Mouse (Mus musculus) heart, postnatal 0 days (tissue): Measurements from ENCODE around the gene Pafah1b2. TPM values are rescaled to one million over a fixed set of nuclear protein-coding genes. Genes with fewer than 3 reads are reported as not detected.

Experiments
- ATAC-seq: fragments of 200-750 bp; cut with Nextera tagmentation; 2 replicates; pipeline ENCODE4 v1.8.0; 2017; ENCODE audit warnings: low read depth, moderate number of reproducible peaks, moderate library complexity; ENCODE audit not compliant: insufficient read depth
- DNase-seq: peaks from one replicate; pipeline ENCODE4 v3.0.0-alpha.2; 2016; ENCODE audit warnings: low spot score
- H3K27ac ChIP-seq: fragments of 300-500 bp; sonication (generic); 2 replicates; pipeline ENCODE4 v1.5.1; 2014; ENCODE audit warnings: low read depth, mild to moderate bottlenecking
- H3K27me3 ChIP-seq: fragments of 300-500 bp; sonication (generic); 2 replicates; pipeline ENCODE4 v1.6.1; 2014; ENCODE audit warnings: low read length, mixed read lengths; ENCODE audit not compliant: control insufficient read depth, insufficient read depth
- H3K36me3 ChIP-seq: fragments of 300-500 bp; sonication (generic); replicated peaks from 2 replicates; pipeline ENCODE4 v1.6.1; 2014; ENCODE audit warnings: low read length, mixed read lengths; ENCODE audit not compliant: control insufficient read depth, insufficient read depth
- H3K4me1 ChIP-seq: fragments of 300-500 bp; sonication (generic); 2 replicates; pipeline ENCODE4 v1.6.1; 2014; ENCODE audit warnings: antibody characterized with exemption; ENCODE audit not compliant: control insufficient read depth, insufficient read depth
- H3K4me2 ChIP-seq: fragments of 300-500 bp; sonication (generic); 2 replicates; pipeline ENCODE4 v1.6.1; 2014; ENCODE audit warnings: low read depth, mild to moderate bottlenecking, low read length, moderate library complexity
- H3K4me3 ChIP-seq: fragments of 300-500 bp; sonication (generic); 2 replicates; pipeline ENCODE4 v1.5.1; 2014; ENCODE audit warnings: low read depth, low read length
- H3K9ac ChIP-seq: fragments of 300-500 bp; sonication (generic); replicated peaks from 2 replicates; pipeline ENCODE4 v1.6.1; 2014; ENCODE audit warnings: low read depth, low read length, mixed read lengths
- H3K9me3 ChIP-seq: fragments of 300-500 bp; sonication (generic); replicated peaks from 2 replicates; pipeline ENCODE4 v1.6.1; 2016; ENCODE audit warnings: low read length; ENCODE audit not compliant: control insufficient read depth
- CTCF ChIP-seq: IDR thresholded peaks from 2 replicates; pipeline ENCODE4 v1.5.1; 2016; ENCODE audit warnings: antibody characterized with exemption, control low read depth, low read depth
- EP300 ChIP-seq: IDR thresholded peaks from 2 replicates; pipeline ENCODE4 v1.6.1; 2016; ENCODE audit warnings: antibody characterized with exemption, low read depth
- WGBS: fragments of 180-500 bp; shearing (Covaris S2); extraction: QIAGEN DNeasy Blood & Tissue Kit; methylation state at CpG from one replicate; pipeline ENCODE4 v1.1.7; 2014; 5-methylcytosine and 5-hydroxymethylcytosine counted together
- polyA plus RNA-seq: library from polyadenylated mRNA; unstranded; fragments of >200 nt; fragmentation: Nextera tagmentation; extraction: Ambion mirVana; gene quantifications from 2 replicates; pipeline ENCODE4 v1.2.1, GENCODE M21; 2015
- total RNA-seq: library from RNA; depleted of rRNA; stranded (reverse); fragments of >200 nt; gene quantifications from 2 replicates; pipeline ENCODE4 v1.2.3, GENCODE M21; 2014; ENCODE audit warnings: low replicate concordance

Pafah1b2 gene
- total and polyA plus RNA-seq, 2 experiments from 2014 or later = 41.0 to 92.8 TPM

DNA sequence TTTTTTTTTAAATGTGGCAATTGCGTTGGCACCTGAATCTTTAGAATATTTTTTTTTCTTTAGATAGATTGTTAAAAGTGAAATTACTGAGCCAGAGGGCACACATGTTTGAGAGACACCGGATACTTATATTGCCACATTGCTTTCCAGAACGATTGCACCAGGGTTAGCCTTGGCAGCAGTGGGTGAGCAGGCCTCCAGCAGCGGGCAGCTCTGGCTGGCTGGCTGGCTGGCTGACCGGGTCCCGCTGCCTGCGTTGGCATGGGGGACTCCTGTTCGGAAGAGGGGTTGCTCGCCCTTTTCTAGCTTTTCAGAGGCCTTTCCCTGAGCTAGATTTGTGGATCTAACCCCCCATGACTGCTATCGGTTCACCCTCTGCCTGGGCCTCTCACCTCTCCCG, 11.1 kb upstream of the Pafah1b2 start:
- Histone ChIP-seq H3K9ac (no peak overlapping the region), H3K36me3 (peaks cover 12% of the 10 kb centered on the region), H3K9me3 (no peaks in the 10 kb centered on the region), H3K4me3 (no peak overlapping the region), H3K4me2 (no peak overlapping the region), H3K27me3 (no peaks in the 10 kb centered on the region), H3K4me1 (0 out of 2 replicates have a peak, but pooled peaks cover 5% of the 10 kb centered on the region), H3K27ac (no peak overlapping the region)
- WGBS = 93% methylated on average over 11 of the region's 11 CpGs
- no peak for DNase-seq
- no peak for ATAC-seq
- TF ChIP-seq CTCF (no peak), EP300 (no peak)

DNA sequence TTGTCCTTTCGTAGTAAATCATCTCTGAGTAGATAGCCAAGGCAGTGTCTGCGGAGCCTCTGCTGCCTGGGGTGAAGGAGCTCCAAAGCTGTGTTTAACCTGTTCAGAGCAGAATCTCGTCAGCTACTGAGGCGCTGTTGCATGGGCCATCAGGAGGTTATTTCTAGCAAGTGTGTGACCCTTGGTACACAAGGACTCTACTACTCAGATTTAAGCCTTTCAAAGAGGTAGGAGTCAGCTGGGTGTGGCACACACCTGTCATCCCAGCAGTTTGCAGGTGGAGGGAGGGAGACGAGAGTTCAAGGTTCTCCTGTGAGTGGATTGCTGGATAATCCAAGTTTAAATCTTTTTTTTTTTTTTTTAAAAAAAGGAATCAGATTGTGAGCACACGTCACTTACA, 7.5 kb upstream of the Pafah1b2 start:
- 75% methylated on average over 6 of the region's 6 CpGs for WGBS
- no peak overlapping the region for H3K4me2 ChIP-seq

DNA sequence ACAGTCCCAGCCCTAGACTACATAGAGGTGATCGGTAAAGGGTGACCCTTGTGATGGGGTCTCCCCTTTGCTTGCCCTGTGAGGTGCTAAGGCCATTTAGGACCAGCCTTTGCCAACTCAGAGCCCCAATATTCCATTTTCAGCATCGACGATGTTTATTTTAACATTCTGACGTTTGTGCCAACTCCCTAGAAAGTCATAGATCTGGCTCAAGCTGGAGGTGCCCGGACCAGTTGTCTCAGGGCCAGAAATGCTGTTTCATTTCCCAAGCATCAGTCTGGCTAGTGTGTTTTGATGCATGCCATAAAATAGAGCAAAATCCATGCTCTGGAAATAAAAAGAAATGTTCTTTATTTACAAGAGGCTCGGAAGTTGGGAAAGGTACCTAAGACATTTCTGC, 5.8 kb upstream of the Pafah1b2 start:
- H3K4me1 ChIP-seq = peaks cover 32% of the 10 kb centered on the region
- H3K4me3 ChIP-seq = no peak overlapping the region
- no peak overlapping the region for H3K4me2 ChIP-seq
- H3K36me3 ChIP-seq = peaks cover 12% of the 10 kb centered on the region
- no peak overlapping the region for H3K27ac ChIP-seq
- TF ChIP-seq EP300 = no peak
- TF ChIP-seq CTCF = no peak
- no peaks in the 10 kb centered on the region for H3K27me3 ChIP-seq
- WGBS = 75% methylated on average over 6 of the region's 6 CpGs
- DNase-seq (no peak), ATAC-seq (no peak)
- no peaks in the 10 kb centered on the region for H3K9me3 ChIP-seq
- no peak overlapping the region for H3K9ac ChIP-seq

More for the DNA sequence above, 7.5 kb upstream of the Pafah1b2 start:
- peaks cover 21% of the 10 kb centered on the region for H3K4me1 ChIP-seq
- no peak overlapping the region for H3K4me3 ChIP-seq
- DNase-seq = no peak
- H3K9me3 ChIP-seq = no peaks in the 10 kb centered on the region
- H3K36me3 ChIP-seq = peaks cover 12% of the 10 kb centered on the region
- no peak for ATAC-seq
- no peaks in the 10 kb centered on the region for H3K27me3 ChIP-seq
- H3K27ac ChIP-seq = no peak overlapping the region
- TF ChIP-seq EP300 (no peak), CTCF (no peak)
- no peak overlapping the region for H3K9ac ChIP-seq

DNA sequence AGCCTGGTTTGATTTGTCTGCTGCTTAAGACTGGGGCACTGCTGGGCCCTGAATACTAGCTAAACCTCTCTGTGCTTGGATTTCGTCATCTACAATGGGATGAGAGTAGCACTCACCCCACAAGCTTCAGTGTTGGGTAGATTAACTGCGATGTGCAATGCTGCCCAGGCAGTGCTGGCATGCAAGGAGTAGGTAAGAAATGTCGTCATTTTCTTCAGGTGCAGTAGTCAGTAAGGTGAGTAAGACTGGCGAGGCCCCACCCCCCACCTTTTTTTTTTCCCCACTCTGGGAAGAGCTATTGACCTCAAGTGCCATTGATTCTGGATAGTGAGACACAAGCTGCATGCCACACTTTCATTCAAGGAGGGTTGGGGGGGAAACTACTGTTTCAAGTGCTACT, 3.9 kb upstream of the Pafah1b2 start:
- Histone ChIP-seq H3K9ac (no peak overlapping the region), H3K4me3 (no peak overlapping the region), H3K4me1 (peaks cover 39% of the 10 kb centered on the region), H3K27ac (peak overlapping the region; percentile 99), H3K27me3 (no peaks in the 10 kb centered on the region), H3K9me3 (no peaks in the 10 kb centered on the region), H3K4me2 (peak overlapping the region; percentile 72; the same call in 1 of the 2 replicates), H3K36me3 (peaks cover 10% of the 10 kb centered on the region)
- WGBS = 71% methylated on average over 4 of the region's 4 CpGs
- no peak for DNase-seq
- ATAC-seq = no peak
- TF ChIP-seq EP300 = no peak
- TF ChIP-seq CTCF = no peak

DNA sequence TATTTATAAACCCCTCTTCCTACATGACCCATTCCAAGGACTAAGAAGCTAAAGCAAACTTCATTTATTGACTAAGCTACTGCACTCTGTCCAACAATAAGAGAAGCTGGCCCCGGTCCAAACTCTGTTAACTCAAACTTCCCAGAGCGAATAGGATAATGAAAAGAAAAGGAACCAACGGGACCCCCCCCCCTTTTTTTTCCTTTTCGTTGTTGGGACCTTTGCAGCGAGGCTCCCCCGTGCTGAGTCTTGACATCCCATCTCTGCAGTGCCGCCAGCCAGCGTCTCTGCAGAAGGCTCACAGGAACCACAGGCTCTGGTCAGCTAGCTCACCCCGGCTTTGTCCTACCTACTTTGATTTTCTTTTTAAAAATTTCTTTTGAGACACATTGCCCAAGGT, 3.3 kb upstream of the Pafah1b2 start:
- Histone ChIP-seq H3K4me3 (peak overlapping the region; percentile 15; the same call in 1 of the 2 replicates), H3K4me1 (peaks cover 39% of the 10 kb centered on the region), H3K27ac (peak overlapping the region; percentile 99), H3K9ac (peak overlapping the region; percentile 2), H3K4me2 (peak overlapping the region; percentile 72), H3K36me3 (peaks cover 6% of the 10 kb centered on the region; the same call in 1 of the 2 replicates), H3K27me3 (no peaks in the 10 kb centered on the region), H3K9me3 (no peaks in the 10 kb centered on the region)
- WGBS = 29% methylated on average over 9 of the region's 9 CpGs
- TF ChIP-seq CTCF = no peak
- TF ChIP-seq EP300 = no peak
- no peak for ATAC-seq
- no peak for DNase-seq

DNA sequence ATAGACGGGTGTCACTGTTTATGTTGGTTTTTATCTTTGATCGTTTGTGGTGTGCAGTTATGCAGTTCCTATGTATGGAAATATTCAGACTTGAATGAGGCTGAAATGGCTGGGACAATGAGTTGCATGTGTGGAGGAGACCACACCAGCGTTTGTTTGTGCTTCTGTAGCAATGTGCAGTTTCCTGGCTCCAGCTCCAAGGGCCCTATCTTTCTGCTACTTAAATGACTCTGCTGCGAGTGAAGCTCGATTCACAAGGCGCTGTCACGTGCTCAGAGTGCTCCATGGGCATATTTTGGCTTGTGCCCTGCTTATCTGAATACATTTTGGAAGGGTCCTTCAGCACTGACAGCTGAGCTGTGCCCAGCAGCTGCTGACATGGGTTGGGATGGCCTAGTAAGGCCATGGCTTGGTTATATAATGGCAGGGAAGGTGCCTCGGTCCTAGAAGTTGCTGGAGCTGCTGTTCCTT, 2.6 kb upstream of the Pafah1b2 start:
- peak; percentile 56 for ATAC-seq
- DNase-seq = peak; percentile 81
- Histone ChIP-seq H3K36me3 (peaks cover 6% of the 10 kb centered on the region; the same call in 1 of the 2 replicates), H3K9ac (peak overlapping the region; percentile 2; the same call in 1 of the 2 replicates), H3K27ac (peak overlapping the region; percentile 99), H3K27me3 (no peaks in the 10 kb centered on the region), H3K9me3 (no peaks in the 10 kb centered on the region), H3K4me3 (peak overlapping the region; percentile 99), H3K4me2 (peak overlapping the region; percentile 72), H3K4me1 (peaks cover 39% of the 10 kb centered on the region)
- WGBS = 3% methylated on average over 8 of the region's 8 CpGs
- TF ChIP-seq CTCF = no peak; the same call in 1 of the 2 replicates
